Mouse (Mus musculus) midbrain, embryonic 13.5 days (tissue): Measurements from ENCODE around the gene Kbtbd7. TPM values are rescaled to one million over a fixed set of nuclear protein-coding genes. Genes with fewer than 3 reads are reported as not detected.

Experiments
- ATAC-seq: fragments of 200-750 bp; cut with Nextera tagmentation; 2 replicates; pipeline ENCODE4 v1.8.0; 2017; ENCODE audit warnings: mild to moderate bottlenecking, moderate TSS enrichment, moderate library complexity
- H3K27ac ChIP-seq: fragments of 300-500 bp; sonication (generic); 2 replicates; pipeline ENCODE4 v1.5.1; 2015; ENCODE audit warnings: inconsistent platforms, mild to moderate bottlenecking, moderate library complexity
- H3K27me3 ChIP-seq: fragments of 300-500 bp; sonication (generic); 2 replicates; pipeline ENCODE4 v1.6.1; 2015; ENCODE audit warnings: mild to moderate bottlenecking, inconsistent platforms
- H3K36me3 ChIP-seq: fragments of 300-500 bp; sonication (generic); 2 replicates; pipeline ENCODE4 v1.6.1; 2015; ENCODE audit warnings: mild to moderate bottlenecking, inconsistent platforms
- H3K4me1 ChIP-seq: fragments of 300-500 bp; sonication (generic); replicated peaks from 2 replicates; pipeline ENCODE4 v1.6.1; 2015; ENCODE audit warnings: inconsistent platforms
- H3K4me2 ChIP-seq: fragments of 300-500 bp; sonication (generic); replicated peaks from 2 replicates; pipeline ENCODE4 v1.6.1; 2015; ENCODE audit warnings: moderate library complexity, mild to moderate bottlenecking, inconsistent platforms
- H3K4me3 ChIP-seq: fragments of 300-500 bp; sonication (generic); replicated peaks from 2 replicates; pipeline ENCODE4 v1.5.1; 2015; ENCODE audit warnings: mild to moderate bottlenecking, inconsistent platforms
- H3K9ac ChIP-seq: fragments of 300-500 bp; sonication (generic); replicated peaks from 2 replicates; pipeline ENCODE4 v1.6.1; 2015; ENCODE audit warnings: mild to moderate bottlenecking, inconsistent platforms
- H3K9me3 ChIP-seq: fragments of 300-500 bp; sonication (generic); 2 replicates; pipeline ENCODE4 v1.6.1; 2016; ENCODE audit warnings: mild to moderate bottlenecking, inconsistent platforms
- WGBS: fragments of 180-500 bp; shearing (Covaris S2); methylation state at CpG from one replicate; pipeline ENCODE4 v1.1.7; 2015; 5-methylcytosine and 5-hydroxymethylcytosine counted together
- polyA plus RNA-seq: library from polyadenylated mRNA; unstranded; fragments of >200 nt; fragmentation: Nextera tagmentation; extraction: Ambion mirVana; gene quantifications from 2 replicates; pipeline ENCODE4 v1.2.1, GENCODE M21; 2015

Gene Kbtbd7
- 18.1 TPM in 2 replicates for polyA plus RNA-seq

GRCm38 (mm10) chr14:79425979-79426729, at the start of gene Kbtbd7:
Gene Kbtbd7 (plus strand): TSS chr14:79426511.
- Histone ChIP-seq H3K9ac (peak within 1 kb of the TSS; percentile 72), H3K27ac (peak within 1 kb of the TSS; percentile 83), H3K4me1 (no peaks in the 10 kb centered on the region), H3K27me3 (no peaks in the 10 kb centered on the region), H3K9me3 (peaks cover 11% of the 10 kb centered on the region; the same call in 1 of the 2 replicates), H3K36me3 (peaks cover 9% of the 10 kb centered on the region), H3K4me3 (peak within 1 kb of the TSS; percentile 48), H3K4me2 (peak within 1 kb of the TSS; percentile 55)
- WGBS = under 1% methylated on average over 40 of the region's 44 CpGs
- ATAC-seq = peak; percentile 98

GRCm38 (mm10) chr14:79377041-79377440, 49.3 kb upstream of the Kbtbd7 start:
- Histone ChIP-seq H3K27ac (no peak overlapping the region), H3K27me3 (no peaks in the 10 kb centered on the region), H3K4me2 (no peak overlapping the region), H3K9me3 (no peaks in the 10 kb centered on the region), H3K9ac (no peak overlapping the region), H3K36me3 (peaks cover 21% of the 10 kb centered on the region), H3K4me3 (no peak overlapping the region), H3K4me1 (no peaks in the 10 kb centered on the region)
- ATAC-seq = no peak

DNA sequence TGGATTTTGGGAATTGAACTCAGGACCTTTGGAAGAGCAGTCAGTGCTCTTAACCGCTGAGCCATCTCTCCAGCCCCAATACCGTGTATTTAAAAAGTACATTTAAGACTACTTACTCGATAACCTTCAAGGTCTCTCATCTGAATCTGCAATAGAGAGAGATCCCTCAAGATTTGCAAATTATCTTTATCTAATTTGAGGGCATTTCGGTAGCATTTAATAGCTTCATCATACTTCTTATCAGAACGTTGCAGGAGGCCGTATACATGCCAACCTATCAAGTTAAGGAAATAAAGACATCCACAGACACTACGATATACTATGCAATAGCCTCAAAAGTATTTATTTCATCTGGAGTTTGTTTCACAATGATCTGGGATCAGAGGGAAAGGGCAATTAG, 43.2 kb upstream of the Kbtbd7 start:
- no peak overlapping the region for H3K27ac ChIP-seq
- H3K36me3 ChIP-seq = peaks cover 19% of the 10 kb centered on the region
- H3K27me3 ChIP-seq = no peaks in the 10 kb centered on the region
- H3K4me2 ChIP-seq = no peak overlapping the region
- H3K4me1 ChIP-seq = no peaks in the 10 kb centered on the region
- no peak overlapping the region for H3K9ac ChIP-seq
- no peaks in the 10 kb centered on the region for H3K9me3 ChIP-seq
- no peak overlapping the region for H3K4me3 ChIP-seq
- no peak for ATAC-seq
- WGBS = 92% methylated on average over 7 of the region's 7 CpGs

DNA sequence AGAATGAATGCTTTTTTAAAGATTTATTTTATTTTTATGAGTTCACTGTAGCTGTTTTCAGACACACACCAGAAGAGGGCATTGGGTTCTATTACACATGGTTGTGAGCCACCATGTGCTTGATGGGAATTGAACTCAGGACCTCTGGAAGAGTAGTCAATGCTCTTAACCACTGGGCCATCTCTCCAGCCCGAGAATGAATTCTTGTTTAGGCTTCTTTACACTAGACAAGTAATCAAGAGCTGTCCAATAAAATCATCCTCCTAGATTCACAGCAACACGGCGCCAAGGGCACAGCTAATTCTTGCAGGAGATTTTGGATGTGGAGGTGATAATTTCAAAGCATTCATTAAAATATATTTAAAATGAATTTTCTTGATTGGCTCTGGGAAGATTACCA, 38.0 kb upstream of the Kbtbd7 start:
- Histone ChIP-seq H3K27me3 (no peaks in the 10 kb centered on the region), H3K4me3 (no peak overlapping the region), H3K4me1 (peaks cover 14% of the 10 kb centered on the region), H3K36me3 (0 out of 2 replicates have a peak, but pooled peaks cover 4% of the 10 kb centered on the region), H3K9me3 (no peaks in the 10 kb centered on the region), H3K4me2 (no peak overlapping the region), H3K9ac (no peak overlapping the region), H3K27ac (no peak overlapping the region)
- WGBS = 96% methylated on average over 3 of the region's 3 CpGs
- no peak for ATAC-seq

DNA sequence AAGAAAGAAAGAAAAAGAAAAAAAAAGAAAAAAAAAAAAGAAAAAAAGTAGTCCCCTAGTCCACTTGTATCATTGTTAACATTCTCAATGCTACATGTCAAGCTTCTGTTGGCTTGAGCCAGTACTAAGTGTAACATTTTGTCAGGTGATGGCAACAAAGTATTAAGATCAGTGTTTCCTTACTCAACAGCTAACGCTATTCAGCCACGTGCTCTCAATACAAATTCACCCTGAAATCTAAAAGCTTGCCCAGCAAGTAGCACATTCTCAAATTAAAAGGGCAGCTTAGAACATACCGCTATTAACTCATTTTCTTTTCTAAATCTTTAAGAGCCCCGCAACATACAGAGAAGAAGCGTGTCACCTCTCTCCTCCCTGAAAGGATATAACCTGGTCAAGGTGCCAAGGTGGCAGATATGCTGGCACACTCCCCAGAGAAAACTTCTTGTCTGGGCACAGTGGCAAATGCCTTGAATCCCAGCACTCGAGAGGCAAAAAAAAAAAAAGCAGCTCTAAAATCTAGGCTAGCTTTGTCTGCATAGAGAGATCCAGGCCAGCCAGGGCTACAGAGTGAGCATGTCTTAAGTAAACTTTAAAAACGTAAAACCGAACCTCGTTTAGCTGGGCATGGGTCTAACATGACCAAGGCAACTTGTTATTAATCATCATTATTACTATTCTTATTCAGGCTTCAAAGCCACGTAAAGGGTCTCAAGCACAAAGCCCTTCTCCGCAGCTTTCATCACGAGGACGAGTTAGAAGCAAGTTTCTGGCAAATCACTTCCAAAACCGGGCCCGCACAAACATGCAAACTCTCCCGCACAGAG, 36.7 kb upstream of the Kbtbd7 start:
- peak overlapping the region; percentile 60 for H3K4me2 ChIP-seq
- peak overlapping the region; percentile 70 for H3K4me3 ChIP-seq
- 0 out of 2 replicates have a peak, but pooled peaks cover 4% of the 10 kb centered on the region for H3K36me3 ChIP-seq
- H3K9me3 ChIP-seq = no peaks in the 10 kb centered on the region
- H3K4me1 ChIP-seq = peaks cover 14% of the 10 kb centered on the region
- peak; percentile 5; the same call in 1 of the 2 replicates for ATAC-seq
- peak overlapping the region; percentile 95 for H3K27ac ChIP-seq
- H3K27me3 ChIP-seq = no peaks in the 10 kb centered on the region
- peak overlapping the region; percentile 78 for H3K9ac ChIP-seq
- WGBS = under 1% methylated on average over 16 of the region's 16 CpGs

- Histone ChIP-seq H3K4me1 (peaks cover 14% of the 10 kb centered on the region), H3K36me3 (0 out of 2 replicates have a peak, but pooled peaks cover 4% of the 10 kb centered on the region), H3K27ac (peak within 1 kb of the TSS; percentile 95), H3K4me2 (peak within 1 kb of the TSS; percentile 60), H3K4me3 (peak within 1 kb of the TSS; percentile 70), H3K9me3 (no peaks in the 10 kb centered on the region), H3K9ac (peak within 1 kb of the TSS; percentile 78), H3K27me3 (no peaks in the 10 kb centered on the region)
- WGBS = under 1% methylated on average over 69 of the region's 71 CpGs
- peak; percentile 98 for ATAC-seq
These were observed 35.9 kb upstream of the Kbtbd7 start, which contains the start of gene Naa16 for GRCm38 (mm10) chr14:79390265-79390926. Gene Naa16 (minus strand): TSS chr14:79390778.

GRCm38 (mm10) chr14:79393289-79393688, 33.0 kb upstream of the Kbtbd7 start:
- Histone ChIP-seq H3K4me1 (peaks cover 17% of the 10 kb centered on the region), H3K9me3 (no peaks in the 10 kb centered on the region), H3K4me2 (no peak overlapping the region), H3K36me3 (no peaks in the 10 kb centered on the region), H3K4me3 (no peak overlapping the region), H3K27me3 (no peaks in the 10 kb centered on the region), H3K27ac (no peak overlapping the region), H3K9ac (no peak overlapping the region)
- WGBS = 90% methylated on average over 1 of the region's 1 CpGs
- no peak for ATAC-seq

DNA sequence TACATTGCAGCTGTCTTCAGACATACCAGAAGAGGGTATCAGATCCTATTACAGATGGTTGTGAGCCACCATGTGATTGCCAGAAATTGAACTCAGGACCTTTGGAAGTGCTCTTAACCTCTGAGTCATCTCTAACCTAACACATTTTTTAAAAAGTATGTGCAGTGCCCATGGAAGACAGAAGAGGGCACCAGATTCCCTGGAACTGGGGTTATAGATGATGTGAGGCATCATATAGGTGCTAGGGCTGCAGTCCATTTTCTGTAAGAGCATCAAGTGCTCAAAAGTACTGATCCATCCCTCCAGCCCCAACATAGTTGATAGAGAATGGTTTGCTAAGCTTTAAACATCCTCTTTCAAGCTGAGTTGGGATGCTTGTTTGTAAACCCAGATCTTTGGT, 31.7 kb upstream of the Kbtbd7 start:
- no peak for ATAC-seq
- H3K27ac ChIP-seq = no peak overlapping the region
- H3K27me3 ChIP-seq = no peaks in the 10 kb centered on the region
- no peak overlapping the region for H3K4me3 ChIP-seq
- H3K4me2 ChIP-seq = no peak overlapping the region
- H3K9ac ChIP-seq = no peak overlapping the region
- H3K9me3 ChIP-seq = no peaks in the 10 kb centered on the region
- H3K36me3 ChIP-seq = no peaks in the 10 kb centered on the region
- H3K4me1 ChIP-seq = peaks cover 12% of the 10 kb centered on the region

DNA sequence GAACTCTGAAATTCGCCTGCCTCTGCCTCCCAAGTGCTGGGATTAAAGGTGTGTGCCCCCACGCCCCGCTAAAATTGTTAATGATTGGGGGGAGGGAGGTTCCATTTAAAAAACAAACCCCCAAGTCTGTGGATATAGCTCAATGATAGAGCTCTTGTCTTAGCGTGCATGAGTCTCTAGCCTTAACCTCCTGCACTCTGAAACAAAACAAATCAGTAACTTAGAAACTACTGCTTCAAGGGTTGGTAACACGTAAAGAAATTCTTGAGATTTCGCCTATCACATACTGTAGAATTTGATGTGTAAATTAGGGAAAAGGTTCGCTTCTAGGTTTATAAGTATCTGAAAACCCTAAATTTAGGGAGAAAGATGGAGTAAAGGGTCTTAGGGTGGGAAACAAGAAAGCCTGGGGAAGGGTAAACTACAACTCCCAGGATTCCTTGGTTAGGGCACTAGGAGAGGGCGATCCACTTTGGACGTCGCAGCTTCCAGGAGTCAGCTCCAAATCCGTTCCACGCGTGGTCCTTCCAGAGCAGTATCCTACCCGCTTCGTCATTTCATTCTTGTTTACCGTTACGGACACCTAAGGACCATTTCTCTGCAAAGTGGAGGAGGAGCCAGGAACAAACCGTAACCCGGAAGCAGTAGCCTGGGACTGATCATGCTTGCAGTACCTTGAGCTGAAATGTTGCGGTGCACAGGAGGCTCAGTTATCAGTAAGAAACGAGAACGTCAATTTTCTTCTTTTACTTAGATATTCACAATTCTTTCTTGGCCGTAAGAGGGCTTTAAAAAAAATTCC, 28.8 kb upstream of the Kbtbd7 start, which contains the start of gene Mtrf1:
Gene Mtrf1 (plus strand): TSS at position 452 of the 802 bp plus-strand sequence.
- Histone ChIP-seq H3K9ac (peak within 1 kb of the TSS; percentile 64), H3K27me3 (no peaks in the 10 kb centered on the region), H3K4me2 (peak within 1 kb of the TSS; percentile 62), H3K4me1 (peaks cover 9% of the 10 kb centered on the region), H3K9me3 (no peaks in the 10 kb centered on the region), H3K27ac (peak within 1 kb of the TSS; percentile 92), H3K36me3 (peaks cover 12% of the 10 kb centered on the region), H3K4me3 (peak within 1 kb of the TSS; percentile 56)
- 20% methylated on average over 23 of the region's 23 CpGs for WGBS
- peak; percentile 96 for ATAC-seq

GRCm38 (mm10) chr14:79407641-79408040, 18.7 kb upstream of the Kbtbd7 start:
- Histone ChIP-seq H3K4me2 (no peak overlapping the region), H3K9me3 (no peaks in the 10 kb centered on the region), H3K4me3 (no peak overlapping the region), H3K9ac (no peak overlapping the region), H3K4me1 (no peaks in the 10 kb centered on the region), H3K36me3 (peaks cover 24% of the 10 kb centered on the region), H3K27me3 (no peaks in the 10 kb centered on the region), H3K27ac (no peak overlapping the region)
- 85% methylated on average over 2 of the region's 2 CpGs for WGBS
- ATAC-seq = no peak

- Histone ChIP-seq H3K27me3 (no peaks in the 10 kb centered on the region), H3K4me2 (no peak overlapping the region), H3K9me3 (no peaks in the 10 kb centered on the region), H3K36me3 (peaks cover 28% of the 10 kb centered on the region), H3K4me3 (no peak overlapping the region), H3K9ac (no peak overlapping the region), H3K4me1 (no peaks in the 10 kb centered on the region), H3K27ac (no peak overlapping the region)
- ATAC-seq = no peak
- WGBS = 94% methylated on average over 6 of the region's 6 CpGs
These were observed 17.0 kb upstream of the Kbtbd7 start for GRCm38 (mm10) chr14:79409278-79409830.
